Mouse (Mus musculus) liver, postnatal 0 days (tissue): ENCODE measurements around the gene Tctn1. TPM values are rescaled to one million over a fixed set of nuclear protein-coding genes. Genes with fewer than 3 reads are reported as not detected.

Source experiments
- ATAC-seq: fragments of 200-750 bp; cut with Nextera tagmentation; 2 replicates; pipeline ENCODE4 v1.8.0; 2017; ENCODE audit warnings: mild to moderate bottlenecking, moderate library complexity
- DNase-seq: peaks from one replicate; pipeline ENCODE4 v3.0.0-alpha.2; 2016
- H3K27ac ChIP-seq: fragments of 300-500 bp; sonication (generic); 2 replicates; pipeline ENCODE4 v1.5.1; 2014; ENCODE audit warnings: antibody characterized with exemption, moderate library complexity, mild to moderate bottlenecking, low read depth
- H3K27me3 ChIP-seq: fragments of 300-500 bp; sonication (generic); 2 replicates; pipeline ENCODE4 v1.6.1; 2014; ENCODE audit warnings: low read length, control low read depth, mixed read lengths; ENCODE audit not compliant: insufficient read depth
- H3K36me3 ChIP-seq: fragments of 300-500 bp; sonication (generic); replicated peaks from 2 replicates; pipeline ENCODE4 v1.6.1; 2014; ENCODE audit warnings: mild to moderate bottlenecking, control low read depth, low read length, moderate library complexity, mixed read lengths; ENCODE audit not compliant: insufficient read depth
- H3K4me1 ChIP-seq: fragments of 300-500 bp; sonication (generic); 2 replicates; pipeline ENCODE4 v1.6.1; 2014; ENCODE audit warnings: antibody characterized with exemption, mild to moderate bottlenecking, control low read depth; ENCODE audit not compliant: insufficient read depth
- H3K4me2 ChIP-seq: fragments of 300-500 bp; sonication (generic); 2 replicates; pipeline ENCODE4 v1.6.1; 2014; ENCODE audit warnings: low read depth, mild to moderate bottlenecking, low read length, moderate library complexity, mixed read lengths
- H3K4me3 ChIP-seq: fragments of 300-500 bp; sonication (generic); 2 replicates; pipeline ENCODE4 v1.5.1; 2014; ENCODE audit warnings: low read depth, low read length
- H3K9ac ChIP-seq: fragments of 300-500 bp; sonication (generic); replicated peaks from 2 replicates; pipeline ENCODE4 v1.6.1; 2014; ENCODE audit warnings: mild to moderate bottlenecking, moderate library complexity
- H3K9me3 ChIP-seq: fragments of 300-500 bp; sonication (generic); 2 replicates; pipeline ENCODE4 v1.6.1; 2016; ENCODE audit warnings: mild to moderate bottlenecking, control low read depth, low read length, mixed read lengths
- CTCF ChIP-seq: sonication (generic); IDR thresholded peaks from 2 replicates; pipeline ENCODE4 v1.5.1; 2016; ENCODE audit warnings: antibody characterized with exemption, low read depth
- EP300 ChIP-seq: IDR thresholded peaks from 2 replicates; pipeline ENCODE4 v1.6.1; 2016; ENCODE audit warnings: antibody characterized with exemption, low read depth, mild to moderate bottlenecking
- WGBS: fragments of 180-500 bp; shearing (Covaris S2); extraction: QIAGEN DNeasy Blood & Tissue Kit; methylation state at CpG from one replicate; pipeline ENCODE4 v1.1.7; 2014; ENCODE audit not compliant: insufficient replicate concordance; 5-methylcytosine and 5-hydroxymethylcytosine counted together
- polyA plus RNA-seq: library from polyadenylated mRNA; unstranded; fragments of >200 nt; fragmentation: Nextera tagmentation; extraction: Ambion mirVana; gene quantifications from 2 replicates; pipeline ENCODE4 v1.2.1, GENCODE M21; 2015

Gene Tctn1
- polyA plus RNA-seq, 1 experiment from 2014 or later = 1.2 TPM

DNA sequence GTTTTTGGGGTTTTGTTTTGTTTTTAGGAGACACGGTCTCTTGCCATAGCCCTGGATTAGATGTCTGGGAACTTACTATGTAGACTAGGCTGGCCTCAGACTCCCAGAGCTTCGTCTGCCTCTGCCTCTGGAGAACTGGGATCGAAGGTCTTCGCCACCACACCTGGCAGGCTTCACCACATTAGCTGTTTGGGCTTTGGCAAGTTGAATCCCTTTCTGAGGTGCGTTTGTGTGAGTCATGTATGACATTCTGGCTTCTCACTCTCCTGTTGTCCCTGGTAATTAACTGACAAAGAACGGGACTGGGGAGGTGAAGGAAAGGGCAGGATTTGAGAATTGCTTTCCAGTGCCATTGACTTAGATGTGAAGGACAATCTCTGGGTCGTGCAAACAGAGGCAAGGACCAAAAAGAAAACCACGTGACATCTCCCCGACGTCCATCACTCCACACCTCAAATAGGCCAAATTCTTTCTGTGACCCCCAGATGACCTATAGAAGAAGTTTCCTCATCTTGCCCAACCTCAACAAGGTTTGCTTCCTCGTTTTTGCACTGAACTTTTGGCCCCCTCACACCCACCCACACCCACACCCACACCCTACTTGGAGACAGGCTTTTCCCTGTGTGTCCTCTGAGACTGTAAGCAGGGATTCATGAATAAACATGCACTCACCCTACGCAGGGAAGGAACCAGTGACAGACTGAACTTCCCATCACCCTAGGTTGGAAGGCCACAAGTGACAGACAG, 4.8 kb upstream of the Tctn1 start:
- no peaks in the 10 kb centered on the region for H3K36me3 ChIP-seq
- no peak for ATAC-seq
- no peak overlapping the region for H3K4me3 ChIP-seq
- no peaks in the 10 kb centered on the region for H3K27me3 ChIP-seq
- peaks cover 9% of the 10 kb centered on the region for H3K4me1 ChIP-seq
- DNase-seq = no peak
- H3K9me3 ChIP-seq = no peaks in the 10 kb centered on the region
- no peak overlapping the region for H3K9ac ChIP-seq
- TF ChIP-seq EP300 (no peak), CTCF (no peak)
- peak overlapping the region; percentile 62 for H3K27ac ChIP-seq
- WGBS = 47% methylated on average over 12 of the region's 12 CpGs
- no peak overlapping the region for H3K4me2 ChIP-seq

DNA sequence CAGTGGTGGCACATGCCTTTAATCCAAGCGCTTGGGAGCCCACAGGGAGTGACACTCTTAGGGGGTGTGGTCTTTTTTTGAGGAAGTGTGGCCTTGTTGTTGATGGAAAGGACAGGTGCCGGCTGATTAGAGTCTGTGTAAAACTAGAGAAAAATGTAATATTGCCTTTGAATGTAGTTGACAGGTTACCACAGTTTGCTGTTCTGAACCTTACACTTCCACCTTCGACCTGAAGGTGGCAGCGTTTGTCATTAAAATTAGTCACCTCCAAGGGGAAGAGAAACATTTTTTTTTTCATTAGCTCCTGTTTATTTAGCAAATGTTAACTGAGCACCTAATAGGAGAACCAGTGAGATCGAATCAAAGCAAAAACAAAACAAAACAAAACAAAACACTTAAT, 3.6 kb upstream of the Tctn1 start:
- ATAC-seq = no peak
- H3K4me2 ChIP-seq = no peak overlapping the region
- peaks cover 11% of the 10 kb centered on the region for H3K4me1 ChIP-seq
- TF ChIP-seq CTCF = peak; percentile 84
- TF ChIP-seq EP300 = no peak
- no peak overlapping the region for H3K4me3 ChIP-seq
- H3K36me3 ChIP-seq = no peaks in the 10 kb centered on the region
- peak overlapping the region; percentile 52; the same call in 1 of the 2 replicates for H3K27ac ChIP-seq
- no peaks in the 10 kb centered on the region for H3K27me3 ChIP-seq
- 13% methylated on average over 5 of the region's 5 CpGs for WGBS
- H3K9me3 ChIP-seq = no peaks in the 10 kb centered on the region
- DNase-seq = peak; percentile 81
- H3K9ac ChIP-seq = no peak overlapping the region

DNA sequence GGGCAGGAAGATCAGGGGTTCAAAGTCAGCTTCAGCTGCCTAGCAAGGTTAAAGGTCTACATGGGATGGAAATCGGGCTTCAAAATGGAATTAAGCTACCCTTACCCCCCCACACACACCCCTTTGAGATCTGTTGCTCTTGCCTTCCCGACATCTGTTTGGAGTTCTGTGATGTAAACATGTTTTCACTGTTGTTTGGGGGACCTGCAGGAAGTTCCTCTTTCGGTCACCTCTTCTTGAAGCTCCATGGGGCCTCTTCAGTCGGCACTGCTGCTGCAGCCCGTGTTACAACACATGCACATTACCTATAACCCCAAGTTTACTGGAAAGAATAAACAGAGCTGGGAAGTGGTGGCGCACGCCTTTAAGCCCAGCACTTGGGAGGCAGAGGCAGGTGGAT, 2.9 kb upstream of the Tctn1 start:
- Histone ChIP-seq H3K36me3 (no peaks in the 10 kb centered on the region), H3K4me1 (peaks cover 12% of the 10 kb centered on the region), H3K27me3 (no peaks in the 10 kb centered on the region), H3K4me3 (no peak overlapping the region), H3K4me2 (no peak overlapping the region), H3K9ac (no peak overlapping the region), H3K9me3 (no peaks in the 10 kb centered on the region), H3K27ac (peak overlapping the region; percentile 52; the same call in 1 of the 2 replicates)
- TF ChIP-seq EP300 = no peak
- TF ChIP-seq CTCF = no peak
- WGBS = 30% methylated on average over 7 of the region's 7 CpGs
- ATAC-seq (no peak), DNase-seq (no peak)

DNA sequence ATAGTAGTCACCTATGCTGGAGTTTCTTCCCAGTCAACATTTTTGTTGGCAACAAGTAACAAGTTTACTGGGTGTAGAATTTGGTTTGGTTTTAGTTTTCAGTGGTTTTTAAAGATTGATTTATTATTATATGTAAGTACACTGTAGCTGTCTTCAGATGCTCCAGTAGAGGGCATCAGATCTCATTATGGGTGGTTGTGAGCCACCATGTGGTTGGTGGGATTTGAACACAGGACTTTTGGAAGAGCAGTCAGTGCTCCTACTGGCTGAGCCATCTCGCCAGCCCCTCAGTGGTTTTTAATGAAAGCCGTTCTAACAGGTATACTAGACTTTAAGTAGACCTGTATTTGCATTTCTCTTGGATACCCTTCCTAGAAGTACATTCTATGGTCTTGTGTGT, 1.7 kb upstream of the Tctn1 start:
- H3K27ac ChIP-seq = no peak overlapping the region
- peaks cover 15% of the 10 kb centered on the region for H3K4me1 ChIP-seq
- no peaks in the 10 kb centered on the region for H3K36me3 ChIP-seq
- ATAC-seq = no peak
- no peak overlapping the region for H3K4me3 ChIP-seq
- 78% methylated on average over 2 of the region's 2 CpGs for WGBS
- DNase-seq = no peak
- H3K4me2 ChIP-seq = no peak overlapping the region
- no peak overlapping the region for H3K9ac ChIP-seq
- no peak for TF ChIP-seq EP300
- peak; percentile 41 for TF ChIP-seq CTCF
- H3K9me3 ChIP-seq = no peaks in the 10 kb centered on the region
- H3K27me3 ChIP-seq = no peaks in the 10 kb centered on the region

DNA sequence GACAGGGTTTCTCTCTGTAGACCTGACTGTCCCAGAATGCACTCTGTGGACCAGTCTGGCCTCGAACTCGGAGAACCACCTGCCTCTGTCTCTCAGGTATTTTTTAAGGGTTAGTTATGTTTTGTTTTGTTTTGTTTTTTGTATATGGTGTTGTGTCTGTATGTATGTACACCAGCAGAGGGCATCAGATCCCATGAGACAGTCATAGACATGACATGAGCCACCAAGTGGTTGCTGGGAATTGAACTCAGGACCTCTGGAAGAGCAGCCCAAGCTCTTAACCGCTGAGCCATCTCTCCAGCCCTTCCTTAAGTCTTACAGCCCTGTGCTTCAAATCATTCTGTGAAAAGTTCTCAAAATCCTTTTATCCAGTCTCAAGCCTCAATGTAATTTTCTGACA, 927 bp upstream of the Tctn1 start:
- Histone ChIP-seq H3K36me3 (no peaks in the 10 kb centered on the region), H3K9me3 (no peaks in the 10 kb centered on the region), H3K4me1 (peaks cover 15% of the 10 kb centered on the region), H3K9ac (no peak overlapping the region), H3K27me3 (no peaks in the 10 kb centered on the region), H3K27ac (peak overlapping the region; percentile 61; the same call in 1 of the 2 replicates), H3K4me2 (peak overlapping the region; percentile 78), H3K4me3 (no peak overlapping the region)
- TF ChIP-seq CTCF (peak; percentile 66), EP300 (no peak)
- ATAC-seq (no peak), DNase-seq (no peak)
- WGBS = 52% methylated on average over 3 of the region's 3 CpGs

DNA sequence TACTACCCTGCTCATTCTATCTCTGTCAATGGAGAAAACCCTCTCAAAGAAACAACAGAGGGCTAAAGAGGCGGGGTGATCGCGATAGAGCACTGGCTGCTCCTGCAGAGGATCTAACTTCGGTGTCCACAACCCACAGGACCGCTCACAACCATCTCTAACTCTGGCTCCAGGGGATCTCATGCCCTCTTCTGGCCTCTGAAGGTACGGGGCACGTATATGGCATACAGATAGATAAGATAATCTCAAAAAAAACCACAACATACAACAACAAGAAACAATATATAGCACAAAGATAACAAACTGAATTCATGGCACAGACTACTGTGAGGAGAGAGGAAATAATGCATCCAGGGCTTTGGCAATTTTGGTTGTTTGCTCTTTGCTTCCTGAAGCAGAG, 2.2 kb downstream of the Tctn1 start:
- DNase-seq (no peak), ATAC-seq (no peak)
- 38% methylated on average over 7 of the region's 7 CpGs for WGBS
- Histone ChIP-seq H3K36me3 (no peaks in the 10 kb centered on the region; the same call in 1 of the 2 replicates), H3K4me1 (peaks cover 6% of the 10 kb centered on the region), H3K27ac (no peak overlapping the region), H3K4me2 (no peak overlapping the region), H3K4me3 (no peak overlapping the region), H3K9ac (no peak overlapping the region), H3K27me3 (no peaks in the 10 kb centered on the region), H3K9me3 (no peaks in the 10 kb centered on the region)
- peak; percentile 61 for TF ChIP-seq CTCF
- TF ChIP-seq EP300 = no peak
